Mouse (Mus musculus) spleen, adult 2 months (tissue): ENCODE results near the gene Pde11a. TPM values are rescaled to one million over a fixed set of nuclear protein-coding genes. Genes with fewer than 3 reads are reported as not detected.

ENCODE experiments used
- DNase-seq, 2 experiments: peaks; one replicate each; pipeline versions ENCODE4 v3.0.0 to v3.0.0-alpha.2; 2012 to 2021; ENCODE audit warnings: low spot score in 2 of 2, low read depth in 1 of 2
- H3K27ac ChIP-seq: fragments of 200-500 bp; 2 replicates; pipeline ENCODE4 v1.5.1; 2012; ENCODE audit warnings: low read length, inconsistent platforms; ENCODE audit not compliant: insufficient read depth
- H3K27me3 ChIP-seq: fragments of 200-500 bp; 2 replicates; pipeline ENCODE4 v1.6.1; 2012; ENCODE audit warnings: mild to moderate bottlenecking, moderate library complexity, low read length, inconsistent platforms; ENCODE audit not compliant: control insufficient read depth, insufficient read depth
- H3K36me3 ChIP-seq: fragments of 200-500 bp; 2 replicates; pipeline ENCODE4 v1.6.1; 2012; ENCODE audit warnings: mild to moderate bottlenecking, low read length, inconsistent platforms; ENCODE audit not compliant: control insufficient read depth, insufficient read depth
- H3K4me1 ChIP-seq: fragments of 200-500 bp; 2 replicates; pipeline ENCODE4 v1.6.1; 2011; ENCODE audit warnings: inconsistent platforms; ENCODE audit not compliant: control insufficient read depth, insufficient read depth, insufficient read length
- H3K4me3 ChIP-seq: fragments of 200-500 bp; 2 replicates; pipeline ENCODE4 v1.5.1; 2011; ENCODE audit warnings: mild to moderate bottlenecking, inconsistent platforms; ENCODE audit not compliant: insufficient read depth, insufficient read length; ENCODE audit errors: extremely low read depth
- CTCF ChIP-seq: fragments of 200-500 bp; IDR thresholded peaks from 2 replicates; pipeline ENCODE4 v1.5.1; 2011; ENCODE audit warnings: mild to moderate bottlenecking, inconsistent platforms; ENCODE audit not compliant: insufficient read depth, insufficient read length, insufficient replicate concordance; ENCODE audit errors: extremely low read depth
- POLR2A ChIP-seq: fragments of 200-500 bp; IDR thresholded peaks from 2 replicates; pipeline ENCODE4 v1.6.1; 2011; ENCODE audit warnings: low read depth, low read length, inconsistent platforms
- WGBS: fragments of 180-500 bp; shearing (Covaris S2); methylation state at CpG from one replicate; pipeline ENCODE4 v1.1.7; 2018; 5-methylcytosine and 5-hydroxymethylcytosine counted together
- polyA plus RNA-seq: library from polyadenylated mRNA; depleted of rRNA; stranded (reverse); fragments of >200 nt; gene quantifications from 2 replicates; pipeline ENCODE4 v1.2.3, GENCODE M21; 2012

Pde11a gene
- polyA plus RNA-seq, 1 experiment = 0.26 TPM

- Histone ChIP-seq H3K36me3 (no peaks in the 10 kb centered on the region), H3K27me3 (no peaks in the 10 kb centered on the region), H3K4me3 (no peak overlapping the region), H3K27ac (no peak overlapping the region), H3K4me1 (no peaks in the 10 kb centered on the region)
- no peak for TF ChIP-seq CTCF
- no peak for TF ChIP-seq POLR2A
- WGBS = 91% methylated on average over 3 of the region's 3 CpGs
- no peak for DNase-seq
Observed at GRCm38 (mm10) chr2:76060207-76060606, 278.4 kb downstream of the Pde11a start.

GRCm38 (mm10) chr2:76059595-76059994, 279.0 kb downstream of the Pde11a start:
- H3K27ac ChIP-seq = no peak overlapping the region
- DNase-seq = no peak
- 89% methylated on average over 10 of the region's 10 CpGs for WGBS

GRCm38 (mm10) chr2:76058661-76059467, 279.7 kb downstream of the Pde11a start:
- Histone ChIP-seq H3K36me3 (no peaks in the 10 kb centered on the region), H3K27me3 (no peaks in the 10 kb centered on the region), H3K27ac (no peak overlapping the region), H3K4me1 (no peaks in the 10 kb centered on the region), H3K4me3 (no peak overlapping the region)
- WGBS = 82% methylated on average over 13 of the region's 13 CpGs
- TF ChIP-seq POLR2A (no peak), CTCF (no peak)
- DNase-seq = no peak

More at GRCm38 (mm10) chr2:76059595-76059994, 279.0 kb downstream of the Pde11a start:
- no peak overlapping the region for H3K4me3 ChIP-seq
- H3K4me1 ChIP-seq = no peaks in the 10 kb centered on the region
- H3K36me3 ChIP-seq = no peaks in the 10 kb centered on the region
- H3K27me3 ChIP-seq = no peaks in the 10 kb centered on the region
- TF ChIP-seq CTCF (no peak), POLR2A (no peak)

- 92% methylated on average over 7 of the region's 7 CpGs for WGBS
Observed at GRCm38 (mm10) chr2:76057555-76057954, 281.0 kb downstream of the Pde11a start.

GRCm38 (mm10) chr2:76053748-76054331, 284.7 kb downstream of the Pde11a start:
- 92% methylated on average over 14 of the region's 14 CpGs for WGBS
- no peaks in the 10 kb centered on the region for H3K27me3 ChIP-seq
- no peaks in the 10 kb centered on the region for H3K4me1 ChIP-seq
- H3K27ac ChIP-seq = no peak overlapping the region
- no peak overlapping the region for H3K4me3 ChIP-seq
- H3K36me3 ChIP-seq = no peaks in the 10 kb centered on the region
- TF ChIP-seq CTCF (no peak), POLR2A (no peak)
- no peak for DNase-seq

More at GRCm38 (mm10) chr2:76057555-76057954, 281.0 kb downstream of the Pde11a start:
- Histone ChIP-seq H3K4me3 (no peak overlapping the region), H3K4me1 (no peaks in the 10 kb centered on the region), H3K36me3 (no peaks in the 10 kb centered on the region), H3K27me3 (no peaks in the 10 kb centered on the region), H3K27ac (no peak overlapping the region)
- TF ChIP-seq CTCF (no peak), POLR2A (no peak)
- no peak for DNase-seq

GRCm38 (mm10) chr2:76052897-76053505, 285.6 kb downstream of the Pde11a start:
- H3K4me1 ChIP-seq = no peaks in the 10 kb centered on the region
- TF ChIP-seq POLR2A = no peak
- TF ChIP-seq CTCF = no peak
- H3K27ac ChIP-seq = no peak overlapping the region
- DNase-seq = no peak
- WGBS = 86% methylated on average over 1 of the region's 1 CpGs
- no peaks in the 10 kb centered on the region for H3K36me3 ChIP-seq
- H3K27me3 ChIP-seq = no peaks in the 10 kb centered on the region
- H3K4me3 ChIP-seq = no peak overlapping the region
